Mouse (Mus musculus): ENCODE data around the gene Spata3. TPM values are rescaled to one million over a fixed set of nuclear protein-coding genes. Genes with fewer than 3 reads are reported as not detected.

The Spata3 gene
- polyA plus RNA-seq, 1 experiment = not detected

- TF ChIP-seq GATA1 (IDR thresholded peaks at IDR 0.05; ENCODE audit: low read length) = no peak
These were observed 38.3 kb downstream of the Spata3 start for GRCm38 (mm10) chr1:86054943-86055342.

DNA sequence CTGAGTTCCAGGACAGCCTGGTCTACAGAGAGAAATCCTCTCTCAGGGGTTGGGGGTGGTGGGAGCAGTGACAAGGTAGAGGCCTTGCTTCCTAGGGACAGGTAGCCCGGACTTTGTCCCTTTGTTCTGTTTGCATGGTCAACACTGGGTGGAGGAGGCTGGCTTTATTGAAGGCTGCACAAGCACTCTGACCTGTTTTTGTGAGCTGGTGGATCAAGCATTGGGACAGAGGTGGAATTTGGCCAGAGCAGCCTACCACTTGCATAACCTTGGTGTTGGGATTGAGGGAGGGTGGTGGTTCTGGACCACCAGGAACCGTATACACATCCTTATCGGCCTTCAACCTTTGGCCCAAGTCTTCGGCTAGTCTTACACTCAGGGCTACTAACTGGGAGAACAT lies 39.7 kb downstream of the Spata3 start:
- TF ChIP-seq GATA1 (IDR thresholded peaks at IDR 0.05; ENCODE audit: low read length) = no peak

GRCm38 (mm10) chr1:86058856-86059769 lies 42.5 kb downstream of the Spata3 start:
- no peak for TF ChIP-seq GATA1 (IDR thresholded peaks at IDR 0.05; ENCODE audit: low read length)

GRCm38 (mm10) chr1:86062523-86062922 lies 45.9 kb downstream of the Spata3 start:
- no peak for TF ChIP-seq GATA1 (IDR thresholded peaks at IDR 0.05; ENCODE audit: low read length)

DNA sequence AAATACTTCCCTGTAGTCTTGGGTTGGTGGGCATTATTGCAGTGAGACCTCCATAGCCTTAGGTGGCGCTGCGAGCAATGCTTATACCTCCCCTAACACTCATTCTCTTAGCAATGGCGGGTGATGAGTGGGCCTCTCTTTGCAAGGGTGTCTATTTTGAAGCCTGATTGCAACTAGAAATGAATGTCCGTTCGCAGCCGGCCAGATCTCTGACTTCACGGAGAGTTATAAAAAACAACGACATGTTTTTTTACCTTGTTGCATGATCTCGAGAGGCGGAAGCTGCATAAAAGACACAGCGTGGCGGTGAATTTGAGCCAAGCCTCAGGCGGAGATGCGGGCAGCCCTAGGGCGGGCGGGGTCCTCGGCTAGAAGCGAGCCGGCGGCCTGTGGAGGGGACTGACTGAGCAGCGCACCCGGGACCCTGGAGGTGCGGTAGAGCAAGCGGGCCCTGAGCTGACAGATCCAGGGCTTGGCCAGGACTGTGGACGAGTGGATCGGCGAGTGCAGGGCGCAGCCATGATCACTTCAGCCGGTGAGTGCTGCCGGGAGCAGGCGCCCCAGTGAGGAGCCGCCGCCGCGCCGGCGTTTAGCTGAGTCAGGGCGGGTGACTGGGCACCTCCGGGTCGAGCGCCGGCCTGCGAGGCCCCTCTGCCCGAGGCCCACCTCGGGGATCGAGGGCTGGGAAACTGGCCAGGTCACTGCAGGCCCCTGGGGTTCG lies 47.8 kb downstream of the Spata3 start, which contains the start of gene Psmd1:
Gene Psmd1 (plus strand): TSS at position 117 of the 721 bp plus-strand sequence.
- no peak for TF ChIP-seq GATA1 (IDR thresholded peaks at IDR 0.05; ENCODE audit: low read length)

- no peak for TF ChIP-seq GATA1 (IDR thresholded peaks at IDR 0.05; ENCODE audit: low read length)
These were observed 59.9 kb downstream of the Spata3 start for GRCm38 (mm10) chr1:86076565-86076964.

Other genes with a start within 250 kb of the Spata3 start
- gene A630001G21Rik, start 238.2 kb upstream of the Spata3 start, polyA plus RNA-seq (2012) = 0.08 TPM in 1 of 2 replicates, not detected in the other
- gene Cab39, start 223.4 kb upstream of the Spata3 start, polyA plus RNA-seq (2012) = 34.8 and 51.3 TPM in 2 replicates
- gene Itm2c, start 122.5 kb upstream of the Spata3 start, polyA plus RNA-seq (2012) = 56.9 and 71.2 TPM in 2 replicates
- gene 4933407L21Rik, start 88.3 kb upstream of the Spata3 start, polyA plus RNA-seq (2012) = not detected in 2 replicates
- not detected in 2 replicates for gene Gpr55, start 55.8 kb upstream of the Spata3 start, polyA plus RNA-seq (2012)
- not detected in 2 replicates for gene 2810459M11Rik, start 29.0 kb downstream of the Spata3 start, polyA plus RNA-seq (2012)
- gene Psmd1, start 47.6 kb downstream of the Spata3 start, polyA plus RNA-seq (2012) = 30.6 and 45.0 TPM in 2 replicates
- gene Htr2b, start 95.2 kb downstream of the Spata3 start, polyA plus RNA-seq (2012) = not detected in 2 replicates
- 8.6 and 12.9 TPM in 2 replicates for gene Gm21972, start 116.8 kb downstream of the Spata3 start, polyA plus RNA-seq (2012)
- 4.8 and 6.2 TPM in 2 replicates for gene Armc9, start 138.0 kb downstream of the Spata3 start, polyA plus RNA-seq (2012)

Measured in G1E-ER4 (cell line).